In genomic region chr9:4513796-4514562, GRCm38 (mm10) we compare ENCODE assay signal across 16 mouse cellular contexts.
A peak's percentile ranks its signal among the peaks of the same experiment; 100 is the strongest.
DNase-seq lines count a peak whose midpoint lies in the region; ATAC-seq and TF ChIP-seq lines count a peak whose summit lies in the region.
"Had no signal": no experiment of that assay in that cellular context is flagged by ENCODE, and none has a peak within 500 bp of the region (broad histone marks: within the 10 kb centered on the region; RNA-seq: fewer than 3 reads in every experiment).

No protein-coding gene starts in this region.

- H3K36me3 ChIP-seq in forebrain, embryonic 11.5 days (ENCODE audit: control insufficient read depth, insufficient read depth, low read length): no peaks in the 10 kb centered on the region
- no peaks in the 10 kb centered on the region for H3K36me3 ChIP-seq in forebrain, embryonic 10.5 days (replicated peaks)
- H3K36me3 ChIP-seq in midbrain, embryonic 11.5 days (ENCODE audit: control insufficient read depth, insufficient read depth, low read length): no peaks in the 10 kb centered on the region
- no peaks in the 10 kb centered on the region for H3K36me3 ChIP-seq in midbrain, embryonic 10.5 days
- no peaks in the 10 kb centered on the region for H3K36me3 ChIP-seq in hindbrain, postnatal 0 days (ENCODE audit: insufficient read depth, low read length)
- H3K36me3 ChIP-seq in neural tube, embryonic 15.5 days: no peaks in the 10 kb centered on the region
- H3K36me3 ChIP-seq: liver, embryonic 13.5 days; stomach, embryonic 15.5 days had no signal

- ATAC-seq in forebrain, embryonic 11.5 days (replicated peaks; ENCODE audit: low FRiP score): peak; percentile 64
- peak; percentile 64 for ATAC-seq in midbrain, embryonic 11.5 days (ENCODE audit: low FRiP score)
- peak; percentile 45 for ATAC-seq in hindbrain, postnatal 0 days
- ATAC-seq in neural tube, embryonic 15.5 days (ENCODE audit: low FRiP score): peak; percentile 61; the same call in 1 of the 2 replicates

- H3K27me3 ChIP-seq in forebrain, embryonic 11.5 days (ENCODE audit: control insufficient read depth, insufficient read depth, low read length): no peaks in the 10 kb centered on the region
- H3K27me3 ChIP-seq in forebrain, embryonic 10.5 days (ENCODE audit: poor library complexity, severe bottlenecking): no peaks in the 10 kb centered on the region
- H3K27me3 ChIP-seq in midbrain, embryonic 11.5 days (ENCODE audit: control insufficient read depth, insufficient read depth, low read length): no peaks in the 10 kb centered on the region
- no peaks in the 10 kb centered on the region for H3K27me3 ChIP-seq in midbrain, embryonic 10.5 days (ENCODE audit: low read depth, poor library complexity, severe bottlenecking)
- H3K27me3 ChIP-seq in hindbrain, postnatal 0 days (ENCODE audit: insufficient read depth, low read length): no peaks in the 10 kb centered on the region
- H3K27me3 ChIP-seq in neural tube, embryonic 15.5 days (replicated peaks): no peaks in the 10 kb centered on the region
- H3K27me3 ChIP-seq: CH12.LX; liver, embryonic 13.5 days; megakaryocyte, embryonic 14.5 days; stomach, embryonic 15.5 days had no signal

- no peak overlapping the region for H3K4me3 ChIP-seq in forebrain, embryonic 11.5 days (ENCODE audit: low read depth, low read length)
- no peak overlapping the region for H3K4me3 ChIP-seq in forebrain, embryonic 10.5 days
- no peak overlapping the region for H3K4me3 ChIP-seq in midbrain, embryonic 11.5 days (ENCODE audit: low read depth, low read length)
- H3K4me3 ChIP-seq in midbrain, embryonic 10.5 days: no peak overlapping the region
- no peak overlapping the region for H3K4me3 ChIP-seq in hindbrain, postnatal 0 days (ENCODE audit: low read length)
- no peak overlapping the region for H3K4me3 ChIP-seq in neural tube, embryonic 15.5 days (replicated peaks)
- H3K4me3 ChIP-seq: liver, embryonic 13.5 days; megakaryocyte, embryonic 14.5 days; stomach, embryonic 15.5 days had no signal

- H3K27ac ChIP-seq in forebrain, embryonic 11.5 days (ENCODE audit: low read depth, low read length): no peak overlapping the region
- no peak overlapping the region for H3K27ac ChIP-seq in forebrain, embryonic 10.5 days
- H3K27ac ChIP-seq in midbrain, embryonic 11.5 days (ENCODE audit: low read depth, low read length): no peak overlapping the region
- H3K27ac ChIP-seq in midbrain, embryonic 10.5 days (replicated peaks): no peak overlapping the region
- no peak overlapping the region for H3K27ac ChIP-seq in hindbrain, postnatal 0 days
- H3K27ac ChIP-seq in neural tube, embryonic 15.5 days (replicated peaks): no peak overlapping the region; the same call in 1 of the 2 replicates
- H3K27ac ChIP-seq: liver, embryonic 13.5 days; stomach, embryonic 15.5 days had no signal

- no peak for DNase-seq in forebrain, embryonic 11.5 days (ENCODE audit: low spot score)
- DNase-seq in forebrain, embryonic 10.5 days (ENCODE audit: extremely low spot score, low spot score): no peak
- DNase-seq in midbrain, embryonic 11.5 days (ENCODE audit: low spot score, missing footprints): no peak
- no peak for DNase-seq in midbrain, embryonic 10.5 days (ENCODE audit: low spot score)
- peak; percentile 8 for DNase-seq in hindbrain, postnatal 0 days (ENCODE audit: low spot score)
- DNase-seq in cerebellum, postnatal 36 days: no peak
- no peak for DNase-seq in adrenal gland, adult 2 months
- DNase-seq: adrenal gland, postnatal 25 days; cerebellum, postnatal 14 days; heart, adult 18-20 months; kidney, adult 9 months; liver, embryonic 13.5 days had no signal

- TF ChIP-seq CTCF in hindbrain, postnatal 0 days (IDR thresholded peaks at IDR 0.05; ENCODE audit: low read depth): no peak

- no peak overlapping the region for H3K4me2 ChIP-seq in forebrain, embryonic 11.5 days (ENCODE audit: low read depth, low read length, severe bottlenecking)
- no peak overlapping the region for H3K4me2 ChIP-seq in midbrain, embryonic 11.5 days
- no peak overlapping the region for H3K4me2 ChIP-seq in hindbrain, postnatal 0 days (ENCODE audit: low read depth, low read length)
- no peak overlapping the region for H3K4me2 ChIP-seq in neural tube, embryonic 15.5 days
- H3K4me2 ChIP-seq: liver, embryonic 13.5 days; stomach, embryonic 15.5 days had no signal

- no peaks in the 10 kb centered on the region for H3K4me1 ChIP-seq in forebrain, embryonic 11.5 days (replicated peaks; ENCODE audit: control insufficient read depth, insufficient read depth, low read length)
- H3K4me1 ChIP-seq in forebrain, embryonic 10.5 days: peaks cover 8% of the 10 kb centered on the region
- H3K4me1 ChIP-seq in midbrain, embryonic 11.5 days (ENCODE audit: control insufficient read depth, insufficient read depth, low read length): peaks cover 5% of the 10 kb centered on the region; the same call in 1 of the 2 replicates
- H3K4me1 ChIP-seq in midbrain, embryonic 10.5 days: peaks cover 9% of the 10 kb centered on the region
- H3K4me1 ChIP-seq in hindbrain, postnatal 0 days (ENCODE audit: insufficient read depth, low read length): no peaks in the 10 kb centered on the region
- no peaks in the 10 kb centered on the region for H3K4me1 ChIP-seq in neural tube, embryonic 15.5 days
- H3K4me1 ChIP-seq: liver, embryonic 13.5 days; megakaryocyte, embryonic 14.5 days; stomach, embryonic 15.5 days had no signal

- H3K9ac ChIP-seq in forebrain, embryonic 11.5 days (ENCODE audit: low read length): no peak overlapping the region
- H3K9ac ChIP-seq in midbrain, embryonic 11.5 days (ENCODE audit: low read length): no peak overlapping the region
- H3K9ac ChIP-seq in hindbrain, postnatal 0 days (replicated peaks; ENCODE audit: low read length): no peak overlapping the region
- H3K9ac ChIP-seq in neural tube, embryonic 15.5 days (replicated peaks): no peak overlapping the region
- H3K9ac ChIP-seq: liver, embryonic 13.5 days; stomach, embryonic 15.5 days had no signal

- no peaks in the 10 kb centered on the region for H3K9me3 ChIP-seq in forebrain, embryonic 11.5 days (ENCODE audit: control insufficient read depth, low read length)
- H3K9me3 ChIP-seq in forebrain, embryonic 10.5 days: no peaks in the 10 kb centered on the region
- H3K9me3 ChIP-seq in midbrain, embryonic 11.5 days (ENCODE audit: control insufficient read depth, low read length): no peaks in the 10 kb centered on the region
- no peaks in the 10 kb centered on the region for H3K9me3 ChIP-seq in midbrain, embryonic 10.5 days (replicated peaks)
- H3K9me3 ChIP-seq in hindbrain, postnatal 0 days (ENCODE audit: low read length): no peaks in the 10 kb centered on the region
- H3K9me3 ChIP-seq in neural tube, embryonic 15.5 days (replicated peaks): no peaks in the 10 kb centered on the region
- H3K9me3 ChIP-seq: liver, embryonic 13.5 days; megakaryocyte, embryonic 14.5 days; stomach, embryonic 15.5 days had no signal
